Comparison of ENCODE assay signal across 8 mouse cellular contexts in genomic region chr12:83949776-83950492, GRCm38 (mm10). TPM values are rescaled to one million over a fixed set of nuclear protein-coding genes. Genes with fewer than 3 reads are reported as not detected.
DNase-seq lines count a peak whose midpoint lies in the region; ATAC-seq and TF ChIP-seq lines count a peak whose summit lies in the region.
"Had no signal": no experiment of that assay in that cellular context is flagged by ENCODE, and none has a peak within 500 bp of the region (broad histone marks: within the 10 kb centered on the region; RNA-seq: fewer than 3 reads in every experiment).

No protein-coding gene starts in this region.

- H3K36me3 ChIP-seq in forebrain, embryonic 14.5 days (ENCODE audit: control insufficient read depth, insufficient read depth, low read length), result peaks cover 10% of the 10 kb centered on the region; the same call in 1 of the 2 replicates
- no peaks in the 10 kb centered on the region for H3K36me3 ChIP-seq in liver, postnatal 0 days (replicated peaks; ENCODE audit: insufficient read depth, low read length)

- peaks cover 11% of the 10 kb centered on the region for H3K4me1 ChIP-seq in forebrain, embryonic 14.5 days (ENCODE audit: control insufficient read depth, insufficient read depth, low read length)
- peaks cover 35% of the 10 kb centered on the region for H3K4me1 ChIP-seq in liver, postnatal 0 days (ENCODE audit: insufficient read depth)

- H3K9ac ChIP-seq in forebrain, embryonic 14.5 days (ENCODE audit: low read length), result peak overlapping the region; percentile 83
- peak overlapping the region; percentile 79 for H3K9ac ChIP-seq in liver, postnatal 0 days (replicated peaks)

- H3K9me3 ChIP-seq in forebrain, embryonic 14.5 days (replicated peaks; ENCODE audit: control insufficient read depth, low read length), result no peaks in the 10 kb centered on the region
- no peaks in the 10 kb centered on the region for H3K9me3 ChIP-seq in liver, postnatal 0 days (ENCODE audit: low read length)

- peak overlapping the region; percentile 83 for H3K4me3 ChIP-seq in forebrain, embryonic 14.5 days (ENCODE audit: low read depth, low read length)
- H3K4me3 ChIP-seq in liver, postnatal 0 days (ENCODE audit: low read depth, low read length), result peak overlapping the region; percentile 77

- no peak for TF ChIP-seq CTCF in liver, postnatal 0 days (IDR thresholded peaks at IDR 0.05; ENCODE audit: low read depth)

- no peak; the same call in 1 of the 2 replicates for ATAC-seq in forebrain, embryonic 14.5 days
- ATAC-seq in liver, postnatal 0 days, result no peak

- no peaks in the 10 kb centered on the region for H3K27me3 ChIP-seq in forebrain, embryonic 14.5 days (replicated peaks; ENCODE audit: control insufficient read depth, insufficient read depth, low read length)
- no peaks in the 10 kb centered on the region for H3K27me3 ChIP-seq in liver, postnatal 0 days (ENCODE audit: insufficient read depth, low read length)

- TF ChIP-seq EP300 in liver, postnatal 0 days (IDR thresholded peaks at IDR 0.05; ENCODE audit: low read depth), result no peak

- no peak overlapping the region for H3K27ac ChIP-seq in forebrain, embryonic 14.5 days (ENCODE audit: low read depth, low read length)
- H3K27ac ChIP-seq in liver, postnatal 0 days (ENCODE audit: low read depth), result peak overlapping the region; percentile 88

- 31% methylated on average over 11 of the region's 11 CpGs for WGBS in forebrain, embryonic 14.5 days
- 17% methylated on average over 11 of the region's 11 CpGs for WGBS in liver, postnatal 0 days (ENCODE audit: insufficient replicate concordance)

- peak; percentile 18 for DNase-seq in thymus, postnatal 4 days
- DNase-seq in thymus, postnatal 0 days (ENCODE audit: low spot score), result no peak
- no peak for DNase-seq in forebrain, embryonic 14.5 days (ENCODE audit: low spot score)
- DNase-seq in liver, postnatal 0 days, result no peak
- no peak for DNase-seq in T-cell, adult 2 months (ENCODE audit: low spot score)
- no peak for DNase-seq in B cell, adult 2 months
- no peak for DNase-seq in right cerebral cortex, postnatal 10 days (ENCODE audit: low spot score in 2 of 2)

- H3K4me2 ChIP-seq in forebrain, embryonic 14.5 days (ENCODE audit: low read length), result peak overlapping the region; percentile 90
- peak overlapping the region; percentile 98 for H3K4me2 ChIP-seq in liver, postnatal 0 days (ENCODE audit: low read depth, low read length)

RNA-seq across cellular contexts. Expression of gene Riox1, which starts 0.5 kb away (rescaled TPM):
- polyA plus RNA-seq in thymus, postnatal 0 days (2015; fragmentation: Nextera tagmentation; extraction: Ambion mirVana), result 16.3 and 21.3 TPM in 2 replicates
- 8.7 and 9.9 TPM in 2 replicates for polyA plus RNA-seq in forebrain, embryonic 14.5 days (2014; fragmentation: Nextera tagmentation; extraction: Ambion mirVana)
- polyA plus RNA-seq in liver, postnatal 0 days (2015; fragmentation: Nextera tagmentation; extraction: Ambion mirVana), result 6.2 and 8.1 TPM in 2 replicates

RNA-seq across cellular contexts. Expression of gene Numb, which starts 28.2 kb away (rescaled TPM):
- polyA plus RNA-seq in thymus, postnatal 0 days (2015; fragmentation: Nextera tagmentation; extraction: Ambion mirVana), result 13.6 and 14.9 TPM in 2 replicates
- 12.9 and 16.2 TPM in 2 replicates for polyA plus RNA-seq in forebrain, embryonic 14.5 days (2014; fragmentation: Nextera tagmentation; extraction: Ambion mirVana)
- 13.0 and 14.5 TPM in 2 replicates for polyA plus RNA-seq in liver, postnatal 0 days (2015; fragmentation: Nextera tagmentation; extraction: Ambion mirVana)

RNA-seq across cellular contexts. Expression of gene Heatr4, which starts 34.7 kb away (rescaled TPM):
- polyA plus RNA-seq in thymus, postnatal 0 days (2015; fragmentation: Nextera tagmentation; extraction: Ambion mirVana), result 0.04 TPM in 1 of 2 replicates, not detected in the other
- polyA plus RNA-seq in forebrain, embryonic 14.5 days (2014; fragmentation: Nextera tagmentation; extraction: Ambion mirVana), result not detected in 2 replicates
- polyA plus RNA-seq in liver, postnatal 0 days (2015; fragmentation: Nextera tagmentation; extraction: Ambion mirVana), result not detected in 2 replicates
- polyA plus RNA-seq: gonadal fat pad, adult 2 months had no signal

RNA-seq across cellular contexts. Expression of gene Acot2, which starts 37.7 kb away (rescaled TPM):
- 14.0 and 21.8 TPM in 2 replicates for polyA plus RNA-seq in thymus, postnatal 0 days (2015; fragmentation: Nextera tagmentation; extraction: Ambion mirVana)
- 4.3 and 5.6 TPM in 2 replicates for polyA plus RNA-seq in forebrain, embryonic 14.5 days (2014; fragmentation: Nextera tagmentation; extraction: Ambion mirVana)
- 32.8 and 39.4 TPM in 2 replicates for polyA plus RNA-seq in liver, postnatal 0 days (2015; fragmentation: Nextera tagmentation; extraction: Ambion mirVana)

RNA-seq across cellular contexts. Expression of gene Acot1, which starts 59.4 kb away (rescaled TPM):
- polyA plus RNA-seq in thymus, postnatal 0 days (2015; fragmentation: Nextera tagmentation; extraction: Ambion mirVana), result 15.5 and 19.3 TPM in 2 replicates
- 81.2 and 83.6 TPM in 2 replicates for polyA plus RNA-seq in forebrain, embryonic 14.5 days (2014; fragmentation: Nextera tagmentation; extraction: Ambion mirVana)
- polyA plus RNA-seq in liver, postnatal 0 days (2015; fragmentation: Nextera tagmentation; extraction: Ambion mirVana), result 87.8 and 106 TPM in 2 replicates
